Comparison of ENCODE assay signal across 8 mouse cellular contexts in the genomic region with DNA sequence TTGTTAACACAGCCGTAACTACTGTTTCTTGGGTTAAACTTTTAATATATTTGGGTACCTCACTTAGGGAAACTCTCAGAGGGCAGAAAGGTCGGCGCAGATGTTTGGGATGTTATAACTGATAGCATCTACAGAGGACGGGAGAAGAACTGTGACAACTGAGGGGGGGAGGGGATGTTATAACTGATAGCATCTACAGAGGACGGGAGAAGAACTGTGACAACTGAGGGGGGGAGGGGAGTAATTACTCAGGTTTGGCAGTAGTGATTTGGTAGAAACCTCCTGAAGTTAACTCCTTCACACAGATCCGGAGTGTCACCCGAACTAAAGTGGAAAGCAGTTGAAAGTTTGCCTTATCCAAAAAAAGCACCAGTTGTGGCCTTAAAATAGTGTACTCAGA. TPM values are rescaled to one million over a fixed set of nuclear protein-coding genes. Genes with fewer than 3 reads are reported as not detected.
A peak's percentile ranks its signal among the peaks of the same experiment; 100 is the strongest.
DNase-seq lines count a peak whose midpoint lies in the region; ATAC-seq and TF ChIP-seq lines count a peak whose summit lies in the region.
"Had no signal": no experiment of that assay in that cellular context is flagged by ENCODE, and none has a peak within 500 bp of the region (broad histone marks: within the 10 kb centered on the region; RNA-seq: fewer than 3 reads in every experiment).

No protein-coding gene starts in this region.

- H3K27me3 ChIP-seq in spleen, adult 2 months (ENCODE audit: control insufficient read depth, insufficient read depth, low read length): peaks cover 2% of the 10 kb centered on the region; the same call in 1 of the 2 replicates
- H3K27me3 ChIP-seq in forebrain, embryonic 10.5 days (ENCODE audit: poor library complexity, severe bottlenecking): peaks cover 13% of the 10 kb centered on the region
- H3K27me3 ChIP-seq in liver, adult 2 months (ENCODE audit: control insufficient read depth, insufficient read depth, low read length): 0 out of 2 replicates have a peak, but pooled peaks cover 3% of the 10 kb centered on the region
- H3K27me3 ChIP-seq in stomach, embryonic 15.5 days (replicated peaks): no peaks in the 10 kb centered on the region

- H3K4me3 ChIP-seq in spleen, adult 2 months (ENCODE audit: extremely low read depth, insufficient read depth, insufficient read length): peak overlapping the region; percentile 67
- H3K4me3 ChIP-seq in forebrain, embryonic 10.5 days: peak overlapping the region; percentile 91
- H3K4me3 ChIP-seq in liver, adult 2 months (ENCODE audit: insufficient read depth, low read depth, low read length): peak overlapping the region; percentile 59; the same call in 1 of the 2 replicates
- H3K4me3 ChIP-seq in stomach, embryonic 15.5 days (replicated peaks): peak overlapping the region; percentile 98

- no peak for DNase-seq in spleen, adult 2 months (ENCODE audit: low read depth in 1 of 2, low spot score in 2 of 2)
- no peak for DNase-seq in spleen, postnatal 10 days (ENCODE audit: low spot score in 2 of 2)
- no peak for DNase-seq in forebrain, embryonic 10.5 days (ENCODE audit: extremely low spot score, low spot score)
- DNase-seq in liver, adult 2 months (ENCODE audit: extremely low read depth, low read depth, low spot score): no peak
- DNase-seq in left cerebral cortex, postnatal 25 days (ENCODE audit: low spot score in 2 of 2): no peak
- DNase-seq in kidney, adult 11 months: no peak

- H3K79me2 ChIP-seq in liver, adult 2 months (ENCODE audit: control insufficient read depth, insufficient read depth, low read length): no peaks in the 10 kb centered on the region

- intact Hi-C loops in left cerebral cortex, postnatal 25 days (cut with DNase I): no loop called here

- TF ChIP-seq POLR2A in spleen, adult 2 months (IDR thresholded peaks at IDR 0.05; ENCODE audit: low read depth, low read length): no peak
- TF ChIP-seq POLR2A in liver, adult 2 months (IDR thresholded peaks at IDR 0.05; ENCODE audit: extremely low read depth, insufficient read depth, low read length): no peak

- ATAC-seq in stomach, embryonic 15.5 days (ENCODE audit: insufficient read depth, low FRiP score, low read depth): no peak

- no peaks in the 10 kb centered on the region for H3K9me3 ChIP-seq in forebrain, embryonic 10.5 days
- H3K9me3 ChIP-seq in stomach, embryonic 15.5 days: no peaks in the 10 kb centered on the region

- no peaks in the 10 kb centered on the region for H3K36me3 ChIP-seq in spleen, adult 2 months (ENCODE audit: control insufficient read depth, insufficient read depth, low read length)
- no peaks in the 10 kb centered on the region; the same call in 1 of the 2 replicates for H3K36me3 ChIP-seq in forebrain, embryonic 10.5 days (replicated peaks)
- no peaks in the 10 kb centered on the region for H3K36me3 ChIP-seq in liver, adult 2 months (ENCODE audit: control insufficient read depth, insufficient read depth, low read length)
- no peaks in the 10 kb centered on the region for H3K36me3 ChIP-seq in stomach, embryonic 15.5 days

- no peak for TF ChIP-seq CTCF in spleen, adult 2 months (IDR thresholded peaks at IDR 0.05; ENCODE audit: extremely low read depth, insufficient read depth, insufficient read length, insufficient replicate concordance)
- no peak for TF ChIP-seq CTCF in liver, adult 2 months (IDR thresholded peaks at IDR 0.05; ENCODE audit: low read depth, low read length)

- H3K4me1 ChIP-seq in spleen, adult 2 months (ENCODE audit: control insufficient read depth, insufficient read depth, insufficient read length): peaks cover 6% of the 10 kb centered on the region
- H3K4me1 ChIP-seq in forebrain, embryonic 10.5 days: peaks cover 37% of the 10 kb centered on the region
- peaks cover 3% of the 10 kb centered on the region; the same call in 1 of the 2 replicates for H3K4me1 ChIP-seq in liver, adult 2 months (ENCODE audit: control insufficient read depth, insufficient read depth, low read length)
- H3K4me1 ChIP-seq in stomach, embryonic 15.5 days: no peaks in the 10 kb centered on the region

- peak overlapping the region; percentile 85 for H3K4me2 ChIP-seq in stomach, embryonic 15.5 days

- WGBS in spleen, adult 2 months: 18% methylated on average over 7 of the region's 7 CpGs
- 18% methylated on average over 7 of the region's 7 CpGs for WGBS in forebrain, embryonic 10.5 days
- 18% methylated on average over 7 of the region's 7 CpGs for WGBS in liver, adult 2 months
- 7% methylated on average over 7 of the region's 7 CpGs for WGBS in stomach, embryonic 15.5 days

- H3K27ac ChIP-seq in spleen, adult 2 months (ENCODE audit: insufficient read depth, low read length): no peak overlapping the region
- H3K27ac ChIP-seq in forebrain, embryonic 10.5 days: peak overlapping the region; percentile 95
- no peak overlapping the region for H3K27ac ChIP-seq in liver, adult 2 months (replicated peaks; ENCODE audit: insufficient read depth, low read depth, low read length)
- H3K27ac ChIP-seq in stomach, embryonic 15.5 days: 0 out of 2 replicates have a peak overlapping the region, but pooled peaks have one; percentile 57

- H3K9ac ChIP-seq in liver, adult 2 months (ENCODE audit: low read depth, low read length): no peak overlapping the region
- peak overlapping the region; percentile 58 for H3K9ac ChIP-seq in stomach, embryonic 15.5 days

RNA-seq across cellular contexts. Expression of gene Mfsd13b, which starts 0.7 kb away (rescaled TPM):
- 0.11 TPM in 2 replicates for polyA plus RNA-seq in spleen, adult 2 months (2012; rRNA removed)
- 0.37 and 0.68 TPM in 2 replicates for polyA plus RNA-seq in forebrain, embryonic 10.5 days (2016; fragmentation: Nextera tagmentation; extraction: Ambion mirVana)
- not detected in 2 replicates for total RNA-seq in liver, adult 2 months (2014; rRNA removed)
- not detected in 2 replicates for polyA plus RNA-seq in liver, adult 2 months (2012; rRNA removed)
- 0.39 and 0.50 TPM in 2 replicates for polyA plus RNA-seq in stomach, embryonic 15.5 days (2015; fragmentation: Nextera tagmentation; extraction: Ambion mirVana)
- under 1 TPM; 0.41 TPM for total RNA-seq in left cerebral cortex, postnatal 25 days (2021)
- total RNA-seq: gastrocnemius, postnatal 25 days had no signal

RNA-seq across cellular contexts. Expression of gene Cdr2, which starts 0.9 kb away (rescaled TPM):
- polyA plus RNA-seq in spleen, adult 2 months (2012; rRNA removed): 29.4 and 57.4 TPM in 2 replicates
- polyA plus RNA-seq in forebrain, embryonic 10.5 days (2016; fragmentation: Nextera tagmentation; extraction: Ambion mirVana): 12.9 TPM in 2 replicates
- total RNA-seq in liver, adult 2 months (2014; rRNA removed): 0.74 and 0.87 TPM in 2 replicates
- polyA plus RNA-seq in liver, adult 2 months (2012; rRNA removed): 0.45 and 0.49 TPM in 2 replicates
- 11.8 and 14.0 TPM in 2 replicates for polyA plus RNA-seq in stomach, embryonic 15.5 days (2015; fragmentation: Nextera tagmentation; extraction: Ambion mirVana)
- 1 to 10 TPM; 7.8 to 8.7 TPM for total RNA-seq in left cerebral cortex, postnatal 25 days (2021)

RNA-seq across cellular contexts. Expression of gene Mettl9, which starts 51.3 kb away (rescaled TPM):
- 8.0 and 15.1 TPM in 2 replicates for polyA plus RNA-seq in spleen, adult 2 months (2012; rRNA removed)
- polyA plus RNA-seq in forebrain, embryonic 10.5 days (2016; fragmentation: Nextera tagmentation; extraction: Ambion mirVana): 184 and 188 TPM in 2 replicates
- 37.9 and 41.4 TPM in 2 replicates for total RNA-seq in liver, adult 2 months (2014; rRNA removed)
- 13.8 and 18.8 TPM in 2 replicates for polyA plus RNA-seq in liver, adult 2 months (2012; rRNA removed)
- polyA plus RNA-seq in stomach, embryonic 15.5 days (2015; fragmentation: Nextera tagmentation; extraction: Ambion mirVana): 139 and 149 TPM in 2 replicates
- 10 to 100 TPM; 90.8 to 93.0 TPM for total RNA-seq in left cerebral cortex, postnatal 25 days (2021)

Comparison
In these comparisons a context has a peak if more than half of its experiments do, and no peak if none do; other contexts are left out.
1. H3K27ac ChIP-seq: peak in forebrain, embryonic 10.5 days (single experiment) and stomach, embryonic 15.5 days (single experiment); none in spleen, adult 2 months (single experiment) and liver, adult 2 months (single experiment).
2. Peak in every context shown above with its lines, with median percentiles within 50 percentile points of each other: H3K4me3 ChIP-seq.